Mouse (Mus musculus) frontal cortex, postnatal 36 days (tissue): ENCODE measurements around the gene Vps18.

Source experiments
- DNase-seq, 2 experiments: peaks; one replicate each; pipeline ENCODE4 v3.0.0; 2022; ENCODE audit warnings: low spot score in 2 of 2

Gene Vps18

GRCm38 (mm10) chr2:119288270-119288882 lies at the start of gene Vps18:
Gene Vps18, plus strand, starts transcription at chr2:119288740.
- peak; percentile 99 for DNase-seq

DNA sequence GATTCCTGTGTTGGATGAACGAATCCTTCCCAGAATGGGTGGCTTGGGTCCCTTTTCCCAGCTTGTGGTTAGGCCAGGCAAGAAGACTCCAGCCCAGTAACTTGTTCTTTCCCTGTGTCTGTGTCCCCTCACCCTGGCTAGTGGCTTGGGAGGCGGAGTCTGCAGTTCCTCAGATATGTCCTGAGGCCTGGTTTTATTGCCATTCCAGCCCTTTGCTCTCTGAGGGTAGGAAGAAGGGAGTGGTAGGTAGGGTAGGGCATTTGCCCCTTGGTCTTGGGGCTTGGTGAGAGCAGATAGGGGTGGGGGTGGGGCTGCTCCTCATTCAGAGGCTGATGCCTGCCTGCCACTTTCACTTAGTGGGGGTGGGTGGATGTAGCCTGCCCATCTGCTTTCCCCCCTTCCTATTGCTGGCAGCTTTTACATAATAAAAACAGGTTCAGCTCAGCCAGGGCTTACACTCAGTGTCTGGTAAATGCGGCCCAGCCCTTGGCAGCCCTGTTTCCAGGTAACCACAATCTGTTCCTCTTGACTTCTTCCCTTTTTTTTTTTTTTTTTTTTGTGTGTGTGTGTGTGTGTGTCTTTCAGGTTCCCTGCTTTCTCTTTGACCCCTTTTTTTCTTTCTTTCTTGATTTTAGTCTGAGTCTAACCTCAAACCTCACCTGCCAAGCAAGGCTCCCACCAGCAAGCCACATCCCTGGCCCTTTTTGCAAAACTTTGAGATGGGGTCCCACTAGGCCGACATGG lies 48.3 kb upstream of the Vps18 start:
- DNase-seq = no peak

- DNase-seq = no peak
Observed at GRCm38 (mm10) chr2:119240819-119241186, 47.7 kb upstream of the Vps18 start.

DNA sequence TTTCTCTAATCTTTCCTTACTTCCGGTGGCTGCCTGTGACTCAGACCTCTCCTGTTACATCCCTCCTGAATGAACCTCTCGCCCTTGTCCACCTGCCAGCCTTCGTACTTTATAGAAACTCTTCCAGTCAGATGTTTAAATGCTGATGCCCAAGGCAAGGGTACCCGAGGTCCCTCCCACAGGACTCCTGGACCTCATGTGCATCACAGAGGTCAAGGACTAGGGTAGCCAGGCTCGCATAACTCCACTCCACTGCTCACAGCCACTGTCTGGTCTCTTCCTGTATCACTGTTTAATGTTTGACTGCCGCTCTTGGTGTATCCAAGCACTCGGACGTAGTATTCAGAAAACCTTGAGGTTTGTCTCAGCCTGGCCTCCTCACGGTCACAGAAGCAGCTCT lies 46.0 kb upstream of the Vps18 start:
- DNase-seq = no peak

- no peak for DNase-seq
Observed at GRCm38 (mm10) chr2:119245246-119245645, 43.3 kb upstream of the Vps18 start.

- no peak for DNase-seq
Observed at GRCm38 (mm10) chr2:119247904-119248303, 40.6 kb upstream of the Vps18 start.

DNA sequence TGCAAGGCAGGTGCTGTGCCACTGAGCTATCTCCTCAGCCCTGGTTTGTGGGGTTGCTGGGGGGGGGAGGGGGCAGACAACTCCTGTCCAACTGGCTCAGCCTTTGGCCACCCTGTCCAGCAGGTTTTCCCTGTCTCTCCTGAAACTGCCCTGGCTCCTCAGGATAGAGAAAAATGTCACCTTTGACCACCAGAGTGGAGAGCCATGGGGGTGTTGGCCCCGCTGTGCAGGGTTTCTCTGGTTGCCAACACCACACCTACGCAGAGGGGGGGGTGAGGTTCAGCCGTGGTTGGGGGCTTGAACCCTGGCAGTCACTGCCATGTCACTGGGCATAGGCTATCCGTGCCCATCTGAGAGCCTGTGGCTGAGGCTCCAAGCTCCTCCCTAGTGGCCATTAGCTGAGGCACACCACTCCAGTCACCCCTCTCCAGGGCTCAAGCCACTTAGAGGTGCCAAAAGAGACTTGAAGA lies 38.9 kb upstream of the Vps18 start:
- no peak for DNase-seq

GRCm38 (mm10) chr2:119250377-119250776 lies 38.2 kb upstream of the Vps18 start:
- DNase-seq = no peak

GRCm38 (mm10) chr2:119250826-119251478 lies 37.6 kb upstream of the Vps18 start:
- DNase-seq = peak; percentile 77 to 80

DNA sequence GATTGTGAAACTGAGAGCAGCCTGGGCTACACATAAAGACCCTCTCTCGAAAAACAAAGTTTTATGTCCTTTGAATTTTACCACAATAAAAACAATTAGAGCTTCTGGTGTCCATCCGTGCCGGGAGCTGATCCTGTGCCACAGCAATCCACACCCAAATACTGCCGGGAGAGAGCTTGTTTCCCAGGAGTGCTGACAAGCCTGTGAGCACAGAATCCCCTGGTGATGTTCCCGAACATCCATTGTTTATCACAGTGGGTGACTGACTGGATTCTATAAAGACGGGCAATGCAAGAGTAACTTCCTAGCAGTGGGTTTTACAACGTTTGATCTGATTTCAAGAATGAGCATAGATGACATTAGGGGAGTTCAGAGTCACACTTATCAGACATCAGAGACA lies 33.6 kb upstream of the Vps18 start:
- DNase-seq = no peak

DNA sequence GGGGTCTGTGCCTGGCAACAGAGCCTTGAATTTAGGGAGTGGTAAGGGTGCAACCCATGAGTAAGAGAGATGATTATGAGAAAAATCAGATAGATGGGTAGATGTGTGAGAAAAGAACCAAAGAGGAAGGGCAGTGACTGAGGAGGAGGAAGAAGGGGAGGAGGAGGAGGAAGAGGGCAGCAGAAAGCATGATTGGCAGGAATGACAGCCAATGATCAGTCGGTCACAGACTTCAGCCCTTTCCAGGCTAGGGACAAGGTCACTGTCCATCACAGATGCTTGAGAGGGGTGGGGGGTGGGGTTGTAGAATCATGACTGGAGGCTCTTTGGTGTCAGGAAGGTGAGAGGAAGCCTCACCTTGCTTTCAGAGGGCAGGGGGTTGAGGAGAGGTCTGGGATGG lies 28.0 kb upstream of the Vps18 start:
- no peak for DNase-seq

DNA sequence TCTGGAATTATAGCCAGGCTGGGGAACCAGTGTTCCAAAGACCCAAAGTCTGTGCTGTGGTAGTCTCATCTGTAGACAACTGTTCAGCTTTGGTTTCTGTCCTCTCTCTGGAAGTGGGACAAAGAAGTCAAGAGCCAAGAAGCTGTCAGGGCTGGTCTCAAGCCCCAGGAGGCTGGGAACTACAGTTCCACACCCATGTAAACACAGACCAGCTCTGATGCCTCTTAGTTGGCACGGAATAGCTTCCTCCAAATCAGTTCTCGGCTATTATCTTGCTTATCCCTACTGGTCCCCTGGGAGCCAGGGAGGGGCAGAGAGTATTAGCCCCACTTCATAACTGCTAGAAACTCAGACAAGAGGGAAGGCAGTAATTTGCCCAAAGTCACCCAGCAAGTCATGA lies 27.2 kb upstream of the Vps18 start:
- no peak for DNase-seq

DNA sequence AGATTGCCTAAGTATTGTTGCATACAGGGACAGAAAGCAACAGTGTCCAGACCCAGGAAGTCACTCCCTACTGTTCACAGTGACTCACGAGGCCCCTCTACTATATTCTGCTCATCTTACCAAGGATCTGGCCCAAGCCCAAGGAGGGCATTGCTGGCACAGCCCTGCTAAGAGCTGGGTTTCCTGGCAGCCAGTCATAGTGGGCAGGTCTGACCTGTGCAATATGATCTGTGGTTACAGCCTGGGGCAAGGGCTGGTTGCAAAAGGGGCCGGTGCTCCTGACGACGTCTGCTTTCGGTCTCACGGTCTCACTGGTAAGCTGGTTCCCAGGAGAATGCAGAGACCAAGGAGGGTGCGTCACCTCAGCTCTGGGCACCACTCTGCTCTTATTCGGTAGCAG lies 25.6 kb upstream of the Vps18 start:
- no peak for DNase-seq

- DNase-seq = no peak
Observed at GRCm38 (mm10) chr2:119263813-119264212, 24.7 kb upstream of the Vps18 start.

- no peak for DNase-seq
Observed at GRCm38 (mm10) chr2:119270286-119270642, 18.3 kb upstream of the Vps18 start.

- peak; percentile 50 to 67 for DNase-seq
Observed at GRCm38 (mm10) chr2:119270643-119271331, 17.8 kb upstream of the Vps18 start, which contains the start of gene Rhov. Gene Rhov, minus strand, starts transcription at chr2:119271272.

- no peak for DNase-seq
Observed at GRCm38 (mm10) chr2:119274126-119274525, 14.4 kb upstream of the Vps18 start.

- DNase-seq = no peak
Observed at GRCm38 (mm10) chr2:119276926-119277325, 11.6 kb upstream of the Vps18 start.

- no peak for DNase-seq
Observed at GRCm38 (mm10) chr2:119277810-119278209, 10.7 kb upstream of the Vps18 start.

- no peak for DNase-seq
Observed at GRCm38 (mm10) chr2:119281899-119282565, 6.5 kb upstream of the Vps18 start.

- no peak for DNase-seq
Observed at GRCm38 (mm10) chr2:119287372-119287771, 1.2 kb upstream of the Vps18 start.

DNA sequence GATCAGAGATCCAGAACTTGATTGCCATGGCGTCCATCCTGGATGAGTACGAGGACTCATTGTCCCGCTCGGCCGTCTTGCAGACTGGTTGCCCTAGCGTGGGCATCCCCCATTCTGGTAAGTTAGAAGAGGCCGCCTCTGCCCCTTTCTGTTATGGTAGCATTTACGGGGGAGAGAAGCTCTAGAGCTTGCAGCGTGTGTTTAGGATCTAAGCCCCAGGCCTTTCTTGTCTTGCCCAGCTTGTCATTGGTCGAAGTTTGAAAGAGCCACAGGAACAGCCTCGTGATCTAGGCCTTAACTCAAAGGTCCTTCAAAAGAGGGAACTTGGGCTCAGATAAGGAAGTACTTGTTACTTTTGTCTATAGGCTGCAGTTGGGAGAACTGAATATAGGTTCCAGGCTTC lies 475 bp downstream of the Vps18 start:
- no peak for DNase-seq
